Mouse (Mus musculus) kidney, postnatal 0 days (tissue): Measurements from ENCODE around the gene Kif27. TPM values are rescaled to one million over a fixed set of nuclear protein-coding genes. Genes with fewer than 3 reads are reported as not detected.

ENCODE experiments used
- ATAC-seq: fragments of 200-750 bp; cut with Nextera tagmentation; replicated peaks from 2 replicates; pipeline ENCODE4 v1.8.0; 2017; ENCODE audit warnings: low read depth, moderate number of reproducible peaks, moderate TSS enrichment, moderate library complexity; ENCODE audit not compliant: low FRiP score
- DNase-seq: peaks from one replicate; pipeline ENCODE4 v3.0.0-alpha.2; 2016; ENCODE audit warnings: low spot score
- H3K27ac ChIP-seq: fragments of 300-500 bp; sonication (generic); 2 replicates; pipeline ENCODE4 v1.5.1; 2014; ENCODE audit warnings: mild to moderate bottlenecking
- H3K27me3 ChIP-seq: fragments of 300-500 bp; sonication (generic); 2 replicates; pipeline ENCODE4 v1.6.1; 2014; ENCODE audit warnings: low read length, mixed read lengths; ENCODE audit not compliant: insufficient read depth
- H3K36me3 ChIP-seq: fragments of 300-500 bp; sonication (generic); 2 replicates; pipeline ENCODE4 v1.6.1; 2014; ENCODE audit warnings: low read length, mixed read lengths; ENCODE audit not compliant: insufficient read depth
- H3K4me1 ChIP-seq: fragments of 300-500 bp; sonication (generic); replicated peaks from 2 replicates; pipeline ENCODE4 v1.6.1; 2014; ENCODE audit warnings: antibody characterized with exemption, low read length, mixed read lengths; ENCODE audit not compliant: insufficient read depth
- H3K4me2 ChIP-seq: fragments of 300-500 bp; sonication (generic); 2 replicates; pipeline ENCODE4 v1.6.1; 2014; ENCODE audit warnings: mild to moderate bottlenecking, low read length, moderate library complexity, mixed read lengths
- H3K4me3 ChIP-seq: fragments of 300-500 bp; sonication (generic); replicated peaks from 2 replicates; pipeline ENCODE4 v1.5.1; 2014; ENCODE audit warnings: low read depth, low read length
- H3K9ac ChIP-seq: fragments of 300-500 bp; sonication (generic); 2 replicates; pipeline ENCODE4 v1.6.1; 2014; ENCODE audit warnings: low read depth, low read length
- H3K9me3 ChIP-seq: fragments of 300-500 bp; sonication (generic); replicated peaks from 2 replicates; pipeline ENCODE4 v1.6.1; 2016; ENCODE audit warnings: low read length, inconsistent platforms, mixed read lengths
- CTCF ChIP-seq: IDR thresholded peaks from 2 replicates; pipeline ENCODE4 v1.5.1; 2016; ENCODE audit warnings: antibody characterized with exemption, low read depth, mild to moderate bottlenecking, moderate library complexity
- WGBS: fragments of 180-500 bp; shearing (Covaris S2); extraction: QIAGEN DNeasy Blood & Tissue Kit; methylation state at CpG from one replicate; pipeline ENCODE4 v1.1.7; 2014; 5-methylcytosine and 5-hydroxymethylcytosine counted together
- polyA plus RNA-seq: library from polyadenylated mRNA; unstranded; fragments of >200 nt; fragmentation: Nextera tagmentation; extraction: Ambion mirVana; gene quantifications from 2 replicates; pipeline ENCODE4 v1.2.1, GENCODE M21; 2015

Kif27 gene
- polyA plus RNA-seq, 1 experiment from 2014 or later: 0.55 TPM

GRCm38 (mm10) chr13:58309499-58309898 lies 49.4 kb downstream of the Kif27 start:
- no peak overlapping the region for H3K27ac ChIP-seq
- 73% methylated on average over 8 of the region's 8 CpGs for whole genome bisulfite sequencing
- no peak for DNase-seq
- no peak for TF ChIP-seq CTCF
- no peaks in the 10 kb centered on the region for H3K36me3 ChIP-seq
- H3K4me3 ChIP-seq: no peak overlapping the region
- H3K27me3 ChIP-seq: no peaks in the 10 kb centered on the region
- no peak for ATAC-seq
- H3K4me2 ChIP-seq: no peak overlapping the region
- no peaks in the 10 kb centered on the region for H3K4me1 ChIP-seq
- no peaks in the 10 kb centered on the region for H3K9me3 ChIP-seq
- no peak overlapping the region for H3K9ac ChIP-seq

GRCm38 (mm10) chr13:58307453-58307852 lies 51.5 kb downstream of the Kif27 start:
- Histone ChIP-seq H3K36me3 (no peaks in the 10 kb centered on the region), H3K4me2 (no peak overlapping the region), H3K27ac (no peak overlapping the region), H3K9me3 (no peaks in the 10 kb centered on the region), H3K9ac (no peak overlapping the region), H3K4me1 (no peaks in the 10 kb centered on the region), H3K27me3 (no peaks in the 10 kb centered on the region), H3K4me3 (no peak overlapping the region)
- DNase-seq (no peak), ATAC-seq (no peak)
- WGBS: 89% methylated on average over 5 of the region's 5 CpGs
- TF ChIP-seq CTCF: no peak

- Histone ChIP-seq H3K4me2 (no peak overlapping the region), H3K36me3 (no peaks in the 10 kb centered on the region), H3K27me3 (no peaks in the 10 kb centered on the region), H3K9me3 (no peaks in the 10 kb centered on the region), H3K27ac (no peak overlapping the region), H3K4me3 (no peak overlapping the region), H3K4me1 (no peaks in the 10 kb centered on the region), H3K9ac (no peak overlapping the region)
- 87% methylated on average over 2 of the region's 2 CpGs for WGBS
- no peak for TF ChIP-seq CTCF
- ATAC-seq (no peak), DNase-seq (no peak)
These were observed 53.7 kb downstream of the Kif27 start for GRCm38 (mm10) chr13:58305230-58305629.

GRCm38 (mm10) chr13:58302421-58303145 lies 56.3 kb downstream of the Kif27 start:
- no peak for TF ChIP-seq CTCF
- no peak overlapping the region for H3K27ac ChIP-seq
- H3K4me3 ChIP-seq: no peak overlapping the region
- no peaks in the 10 kb centered on the region for H3K9me3 ChIP-seq
- ATAC-seq: no peak
- H3K4me1 ChIP-seq: no peaks in the 10 kb centered on the region
- WGBS: 77% methylated on average over 9 of the region's 9 CpGs
- H3K4me2 ChIP-seq: no peak overlapping the region
- H3K9ac ChIP-seq: no peak overlapping the region
- no peak for DNase-seq
- H3K36me3 ChIP-seq: no peaks in the 10 kb centered on the region
- no peaks in the 10 kb centered on the region for H3K27me3 ChIP-seq

GRCm38 (mm10) chr13:58301961-58302360 lies 57.0 kb downstream of the Kif27 start:
- H3K27me3 ChIP-seq: no peaks in the 10 kb centered on the region
- H3K36me3 ChIP-seq: no peaks in the 10 kb centered on the region
- H3K4me3 ChIP-seq: no peak overlapping the region
- no peak for DNase-seq
- 92% methylated on average over 6 of the region's 6 CpGs for WGBS
- no peaks in the 10 kb centered on the region for H3K4me1 ChIP-seq
- H3K9ac ChIP-seq: no peak overlapping the region
- TF ChIP-seq CTCF: no peak
- H3K4me2 ChIP-seq: no peak overlapping the region
- ATAC-seq: no peak
- H3K9me3 ChIP-seq: no peaks in the 10 kb centered on the region
- H3K27ac ChIP-seq: no peak overlapping the region

GRCm38 (mm10) chr13:58298756-58299155 lies 60.2 kb downstream of the Kif27 start:
- Histone ChIP-seq H3K4me1 (no peaks in the 10 kb centered on the region), H3K9me3 (no peaks in the 10 kb centered on the region), H3K27ac (no peak overlapping the region), H3K27me3 (no peaks in the 10 kb centered on the region), H3K9ac (no peak overlapping the region), H3K4me3 (no peak overlapping the region), H3K36me3 (no peaks in the 10 kb centered on the region), H3K4me2 (no peak overlapping the region)
- no peak for TF ChIP-seq CTCF
- no peak for DNase-seq
- 89% methylated on average over 3 of the region's 3 CpGs for WGBS
- no peak for ATAC-seq

- no peak for DNase-seq
- Histone ChIP-seq H3K9me3 (no peaks in the 10 kb centered on the region), H3K27me3 (no peaks in the 10 kb centered on the region), H3K4me3 (no peak overlapping the region), H3K27ac (no peak overlapping the region), H3K36me3 (no peaks in the 10 kb centered on the region), H3K4me1 (no peaks in the 10 kb centered on the region), H3K4me2 (no peak overlapping the region), H3K9ac (no peak overlapping the region)
- ATAC-seq: no peak
- 76% methylated on average over 3 of the region's 3 CpGs for WGBS
- no peak for TF ChIP-seq CTCF
These were observed 63.3 kb downstream of the Kif27 start for GRCm38 (mm10) chr13:58295582-58295981.
